8 mouse cellular contexts compared by ENCODE assay signal in the genomic region with DNA sequence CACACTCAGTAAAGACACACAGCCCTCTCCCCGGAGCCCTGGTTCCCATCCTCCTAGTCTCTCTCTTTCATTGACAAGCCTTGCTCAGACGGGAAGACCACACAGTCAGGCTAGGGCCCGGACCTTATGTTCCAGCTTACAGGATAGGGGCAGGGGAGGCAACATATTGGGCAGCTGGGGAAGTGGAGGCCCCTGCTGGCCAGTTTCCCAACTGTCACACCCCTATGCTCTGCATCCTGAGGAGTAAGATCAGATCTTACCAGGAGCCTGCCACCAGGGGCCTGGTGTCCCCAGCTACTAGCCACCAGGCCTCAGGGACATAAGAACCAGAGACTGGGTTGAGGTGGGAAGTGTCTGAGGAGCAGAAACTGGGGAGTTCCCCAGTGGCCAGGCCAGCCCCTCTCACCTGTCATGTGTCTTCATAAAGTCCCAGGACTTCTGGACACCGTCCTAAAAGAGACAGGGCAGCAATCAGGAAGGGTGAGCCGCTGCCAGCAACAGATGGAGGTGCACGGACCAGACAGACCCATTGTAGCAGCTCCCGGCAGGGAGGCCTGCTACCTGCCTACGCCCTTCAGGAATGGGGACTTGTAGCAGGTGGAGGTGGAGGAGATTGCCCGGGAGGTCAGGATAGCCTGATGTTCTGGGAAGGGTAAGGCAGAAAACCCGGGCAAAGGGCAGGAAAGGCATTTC. TPM values are rescaled to one million over a fixed set of nuclear protein-coding genes. Genes with fewer than 3 reads are reported as not detected.
DNase-seq lines count a peak whose midpoint lies in the region; ATAC-seq lines count a peak whose summit lies in the region.

No protein-coding gene starts in this region.

- no peak for DNase-seq in kidney, adult 8-10 months
- DNase-seq in NIH3T3 (ENCODE audit: low read depth), result peak; percentile 54
- peak; percentile 68 for DNase-seq in embryo, embryonic 9.5 days (ENCODE audit: extremely low spot score)
- no peak for DNase-seq in adipocyte (ENCODE audit: low spot score)
- DNase-seq in adrenal gland, postnatal 36 days, result no peak

- no peak overlapping the region; the same call in 1 of the 2 replicates for H3K9ac ChIP-seq in kidney, embryonic 16.5 days (replicated peaks; ENCODE audit: low read length)
- no peak overlapping the region for H3K9ac ChIP-seq in midbrain, embryonic 13.5 days (replicated peaks)

- peak; percentile 37; the same call in 1 of the 2 replicates for ATAC-seq in kidney, embryonic 16.5 days (ENCODE audit: low FRiP score, low TSS enrichment)
- peak; percentile 32; the same call in 1 of the 2 replicates for ATAC-seq in midbrain, embryonic 13.5 days
- no peak for ATAC-seq in inflammation-experienced regulatory T-cells, adult 6 months

- WGBS in kidney, embryonic 16.5 days, result 61% methylated on average over 10 of the region's 10 CpGs
- WGBS in midbrain, embryonic 13.5 days, result 55% methylated on average over 10 of the region's 10 CpGs

- H3K36me3 ChIP-seq in kidney, embryonic 16.5 days (ENCODE audit: insufficient read depth, low read length), result no peaks in the 10 kb centered on the region
- no peaks in the 10 kb centered on the region for H3K36me3 ChIP-seq in midbrain, embryonic 13.5 days

- no peak overlapping the region for H3K4me3 ChIP-seq in kidney, embryonic 16.5 days (ENCODE audit: low read length)
- H3K4me3 ChIP-seq in midbrain, embryonic 13.5 days (replicated peaks), result no peak overlapping the region

- H3K4me2 ChIP-seq in kidney, embryonic 16.5 days (replicated peaks; ENCODE audit: low read depth, low read length), result no peak overlapping the region
- H3K4me2 ChIP-seq in midbrain, embryonic 13.5 days (replicated peaks), result no peak overlapping the region

- no peaks in the 10 kb centered on the region for H3K27me3 ChIP-seq in kidney, embryonic 16.5 days (ENCODE audit: insufficient read depth, low read length)
- H3K27me3 ChIP-seq in midbrain, embryonic 13.5 days, result no peaks in the 10 kb centered on the region

- no peak overlapping the region for H3K27ac ChIP-seq in kidney, embryonic 16.5 days (ENCODE audit: low read length)
- H3K27ac ChIP-seq in midbrain, embryonic 13.5 days, result no peak overlapping the region

- H3K9me3 ChIP-seq in kidney, embryonic 16.5 days (ENCODE audit: low read length), result no peaks in the 10 kb centered on the region
- H3K9me3 ChIP-seq in midbrain, embryonic 13.5 days, result no peaks in the 10 kb centered on the region

- peaks cover 14% of the 10 kb centered on the region for H3K4me1 ChIP-seq in kidney, embryonic 16.5 days (ENCODE audit: insufficient read depth, low read length)
- peaks cover 41% of the 10 kb centered on the region for H3K4me1 ChIP-seq in midbrain, embryonic 13.5 days (replicated peaks)

RNA-seq across cellular contexts. Expression of a gene that starts 2.9 kb away (rescaled TPM):
- polyA plus RNA-seq in kidney, embryonic 16.5 days (2015; fragmentation: Nextera tagmentation; extraction: Ambion mirVana), result 99.1 and 104 TPM in 2 replicates
- 53.7 and 61.9 TPM in 2 replicates for polyA plus RNA-seq in midbrain, embryonic 13.5 days (2015; fragmentation: Nextera tagmentation; extraction: Ambion mirVana)
- 10 to 100 TPM; 33.0 to 42.6 (median 40.7) TPM for polyA plus RNA-seq in inflammation-experienced regulatory T-cells, adult 6 months (2017; shearing (Covaris generic))
- 10 to 100 TPM; 26.5 to 34.7 TPM for total RNA-seq in adrenal gland, postnatal 36 days (2021)

RNA-seq across cellular contexts. Expression of a gene that starts 9.4 kb away (rescaled TPM):
- polyA plus RNA-seq in kidney, embryonic 16.5 days (2015; fragmentation: Nextera tagmentation; extraction: Ambion mirVana), result 2.2 and 2.5 TPM in 2 replicates
- polyA plus RNA-seq in midbrain, embryonic 13.5 days (2015; fragmentation: Nextera tagmentation; extraction: Ambion mirVana), result 9.4 and 10.5 TPM in 2 replicates
- polyA plus RNA-seq in inflammation-experienced regulatory T-cells, adult 6 months (2017; shearing (Covaris generic)), result under 1 TPM; 0.39 to 0.59 (median 0.50) TPM
- 1 to 10 TPM; 4.3 to 6.5 TPM for total RNA-seq in adrenal gland, postnatal 36 days (2021)

RNA-seq across cellular contexts. Expression of a gene that starts 37.3 kb away (rescaled TPM):
- 29.4 and 30.6 TPM in 2 replicates for polyA plus RNA-seq in kidney, embryonic 16.5 days (2015; fragmentation: Nextera tagmentation; extraction: Ambion mirVana)
- 36.1 and 37.8 TPM in 2 replicates for polyA plus RNA-seq in midbrain, embryonic 13.5 days (2015; fragmentation: Nextera tagmentation; extraction: Ambion mirVana)
- polyA plus RNA-seq in inflammation-experienced regulatory T-cells, adult 6 months (2017; shearing (Covaris generic)), result 1 to 10 TPM; 7.2 to 8.8 (median 7.3) TPM
- total RNA-seq in adrenal gland, postnatal 36 days (2021), result 10 to 100 TPM; 15.5 to 23.7 TPM

Comparison
In these comparisons a context has a peak if more than half of its experiments do, and no peak if none do; other contexts are left out.
1. DNase-seq: peak in NIH3T3 (single experiment) and embryo, embryonic 9.5 days (single experiment); none in kidney, adult 8-10 months (0 of 2), adipocyte (single experiment) and adrenal gland, postnatal 36 days (0 of 2).